Mouse (Mus musculus) G1E (cell line): ENCODE data around the gene Cdc25b. TPM values are rescaled to one million over a fixed set of nuclear protein-coding genes. Genes with fewer than 3 reads are reported as not detected.

Experiments
- ATAC-seq: 2 replicates; pipeline ENCODE4 v1.8.0; 2016; ENCODE audit warnings: mild to moderate bottlenecking; ENCODE audit not compliant: insufficient number of reproducible peaks, poor library complexity, low FRiP score, severe bottlenecking; ENCODE audit errors: extremely low read depth
- DNase-seq: peaks from one replicate; pipeline ENCODE4 v3.0.0; 2012; ENCODE audit warnings: low spot score
- H3K27me3 ChIP-seq: 2 replicates; pipeline ENCODE4 v1.6.1; 2012; ENCODE audit warnings: mild to moderate bottlenecking, low read length, inconsistent platforms; ENCODE audit not compliant: insufficient read depth
- H3K36me3 ChIP-seq: replicated peaks from 2 replicates; pipeline ENCODE3; 2012; ENCODE audit warnings: mild to moderate bottlenecking, inconsistent platforms
- H3K4me1 ChIP-seq: 2 replicates; pipeline ENCODE4 v1.6.1; 2012; ENCODE audit warnings: low read depth, low read length, inconsistent platforms, mixed read lengths; ENCODE audit not compliant: insufficient read depth
- H3K4me3 ChIP-seq: 2 replicates; pipeline ENCODE4 v1.5.1; 2012; ENCODE audit warnings: low read depth, mild to moderate bottlenecking, inconsistent platforms, low read length, moderate library complexity, mixed read lengths
- H3K9me3 ChIP-seq: replicated peaks from 2 replicates; pipeline ENCODE4 v1.6.1; 2012; ENCODE audit warnings: inconsistent platforms
- CTCF ChIP-seq: IDR thresholded peaks from 2 replicates; pipeline ENCODE4 v1.5.1; 2012; ENCODE audit warnings: low read depth, low read length, inconsistent platforms, mixed read lengths
- GATA1 ChIP-seq: IDR thresholded peaks from 2 replicates; pipeline ENCODE4 v1.6.1; 2012; ENCODE audit warnings: borderline replicate concordance, low read length, inconsistent platforms, mixed read lengths
- GATA2 ChIP-seq: IDR thresholded peaks from 2 replicates; pipeline ENCODE4 v1.6.1; 2012; ENCODE audit warnings: low read depth, low read length, inconsistent platforms, borderline replicate concordance
- POLR2AphosphoS5 ChIP-seq: IDR thresholded peaks from 2 replicates; pipeline ENCODE4 v1.6.1; 2012; ENCODE audit warnings: low read depth, low read length, inconsistent platforms; ENCODE audit not compliant: insufficient replicate concordance
- TAL1 ChIP-seq: conservative IDR thresholded peaks from 2 replicates; pipeline ENCODE4 v1.6.1; 2012; ENCODE audit warnings: low read depth, low read length, inconsistent platforms, mixed read lengths
- polyA plus RNA-seq: library from polyadenylated mRNA; stranded (reverse); fragments of >175 nt; gene quantifications from 2 replicates; pipeline ENCODE4 v1.2.3, GENCODE M21; 2012
- total RNA-seq, 2 experiments: library from RNA; stranded (forward) in 1 of 2; stranded (reverse) in 1 of 2; fragments of 200-1000 nt in 1 of 2; fragments of >200 nt in 1 of 2; fragmentation: Nextera tagmentation in 1 of 2; gene quantifications; 2 replicates each; pipeline ENCODE4 v1.2.3; 2014 to 2017

Gene Cdc25b
- total and polyA plus RNA-seq, 3 experiments: 7.0 to 85.9 (median 14.2) TPM

- TF ChIP-seq GATA2 (no peak), GATA1 (no peak), CTCF (no peak), POLR2AphosphoS5 (no peak), TAL1 (no peak)
- Histone ChIP-seq H3K27me3 (peaks cover 34% of the 10 kb centered on the region), H3K9me3 (no peaks in the 10 kb centered on the region), H3K36me3 (peaks cover 37% of the 10 kb centered on the region), H3K4me3 (no peak overlapping the region), H3K4me1 (peaks cover 54% of the 10 kb centered on the region)
- ATAC-seq: no peak
- no peak for DNase-seq
Observed at GRCm38 (mm10) chr2:131176491-131176890, 10.3 kb upstream of the Cdc25b start.

GRCm38 (mm10) chr2:131177932-131178331, 8.8 kb upstream of the Cdc25b start:
- H3K36me3 ChIP-seq: peaks cover 35% of the 10 kb centered on the region
- ATAC-seq (no peak), DNase-seq (no peak)
- TF ChIP-seq GATA2 (no peak), TAL1 (no peak), GATA1 (no peak), CTCF (no peak), POLR2AphosphoS5 (no peak)
- peak overlapping the region; percentile 17; the same call in 1 of the 2 replicates for H3K4me3 ChIP-seq
- peaks cover 21% of the 10 kb centered on the region for H3K27me3 ChIP-seq
- no peaks in the 10 kb centered on the region for H3K9me3 ChIP-seq
- H3K4me1 ChIP-seq: peaks cover 48% of the 10 kb centered on the region

GRCm38 (mm10) chr2:131178828-131179245, 7.9 kb upstream of the Cdc25b start:
- Histone ChIP-seq H3K36me3 (peaks cover 35% of the 10 kb centered on the region), H3K4me3 (peak overlapping the region; percentile 83), H3K27me3 (peaks cover 21% of the 10 kb centered on the region; the same call in 1 of the 2 replicates), H3K9me3 (no peaks in the 10 kb centered on the region), H3K4me1 (peaks cover 48% of the 10 kb centered on the region)
- TF ChIP-seq CTCF (no peak), GATA1 (no peak), TAL1 (no peak), POLR2AphosphoS5 (no peak), GATA2 (no peak)
- ATAC-seq (no peak), DNase-seq (no peak)

GRCm38 (mm10) chr2:131179246-131179886, 7.4 kb upstream of the Cdc25b start:
- no peak for ATAC-seq
- Histone ChIP-seq H3K4me1 (peaks cover 47% of the 10 kb centered on the region), H3K4me3 (peak overlapping the region; percentile 83), H3K27me3 (peaks cover 21% of the 10 kb centered on the region; the same call in 1 of the 2 replicates), H3K9me3 (no peaks in the 10 kb centered on the region), H3K36me3 (peaks cover 35% of the 10 kb centered on the region)
- TF ChIP-seq TAL1 (no peak), GATA1 (no peak), CTCF (no peak), POLR2AphosphoS5 (no peak), GATA2 (no peak)
- peak; percentile 63 for DNase-seq

- H3K4me1 ChIP-seq: peaks cover 41% of the 10 kb centered on the region
- no peaks in the 10 kb centered on the region for H3K9me3 ChIP-seq
- ATAC-seq (peak; percentile 34; the same call in 1 of the 2 replicates), DNase-seq (peak; percentile 76)
- peak within 1 kb of the TSS; percentile 83 for H3K4me3 ChIP-seq
- peaks cover 21% of the 10 kb centered on the region; the same call in 1 of the 2 replicates for H3K27me3 ChIP-seq
- TF ChIP-seq GATA1: no peak
- H3K36me3 ChIP-seq: peaks cover 35% of the 10 kb centered on the region
Observed at GRCm38 (mm10) chr2:131179990-131180587, 6.7 kb upstream of the Cdc25b start, which contains the start of gene Cenpb. Gene Cenpb (minus strand): TSS chr2:131180067.

- ATAC-seq (no peak), DNase-seq (no peak)
- H3K9me3 ChIP-seq: no peaks in the 10 kb centered on the region
- peak overlapping the region; percentile 78 for H3K4me3 ChIP-seq
- peaks cover 50% of the 10 kb centered on the region for H3K4me1 ChIP-seq
- peaks cover 13% of the 10 kb centered on the region for H3K36me3 ChIP-seq
- no peak for TF ChIP-seq GATA2
- no peak for TF ChIP-seq POLR2AphosphoS5
- no peak for TF ChIP-seq TAL1
- TF ChIP-seq CTCF: no peak
- no peak for TF ChIP-seq GATA1
- H3K27me3 ChIP-seq: peaks cover 6% of the 10 kb centered on the region; the same call in 1 of the 2 replicates
Observed at GRCm38 (mm10) chr2:131186343-131186742, 406 bp upstream of the Cdc25b start.
